Mouse (Mus musculus): ENCODE data around the gene Vmn1r61. TPM values are rescaled to one million over a fixed set of nuclear protein-coding genes. Genes with fewer than 3 reads are reported as not detected.

Vmn1r61 gene
- not detected in 2 replicates for polyA plus RNA-seq (2014; fragmentation: Nextera tagmentation; extraction: Ambion mirVana)

DNA sequence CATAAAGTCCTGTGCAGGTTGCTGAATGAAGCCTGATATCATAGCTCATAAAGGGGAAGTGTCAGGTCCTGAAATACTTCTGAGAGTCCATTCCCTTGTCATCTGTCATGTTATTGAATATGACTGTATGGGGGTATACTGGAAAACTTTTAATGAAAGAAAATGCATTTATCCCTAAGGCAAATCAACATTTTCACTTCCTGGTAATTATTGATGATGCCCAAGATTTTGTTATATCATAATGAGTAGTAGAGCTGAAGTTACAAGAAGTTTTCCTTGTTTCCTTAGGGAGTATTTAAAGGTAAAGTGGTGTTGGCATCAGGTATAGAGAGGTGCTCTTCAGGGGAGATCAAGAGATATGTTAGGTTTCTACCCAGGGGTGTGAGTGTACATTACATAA, at the start of gene Vmn1r61:
Gene Vmn1r61, minus strand, starts transcription at position 101 of the 400 bp plus-strand sequence.
- H3K9ac ChIP-seq (ENCODE audit: low read length) = no peak within 1 kb of the TSS
- H3K36me3 ChIP-seq (ENCODE audit: control insufficient read depth, insufficient read depth, low read length) = no peaks in the 10 kb centered on the region
- H3K27me3 ChIP-seq (ENCODE audit: control insufficient read depth, insufficient read depth, low read length) = no peaks in the 10 kb centered on the region
- no peak within 1 kb of the TSS for H3K27ac ChIP-seq (ENCODE audit: low read depth, low read length)
- DNase-seq (ENCODE audit: low spot score) (no peak), ATAC-seq (replicated peaks; ENCODE audit: low FRiP score) (no peak)
- no peak within 1 kb of the TSS for H3K4me3 ChIP-seq (ENCODE audit: low read depth, low read length)
- H3K9me3 ChIP-seq (ENCODE audit: control insufficient read depth, low read length) = no peaks in the 10 kb centered on the region; the same call in 1 of the 2 replicates
- H3K4me1 ChIP-seq (replicated peaks; ENCODE audit: control insufficient read depth, insufficient read depth, low read length) = no peaks in the 10 kb centered on the region
- no peak within 1 kb of the TSS for H3K4me2 ChIP-seq (ENCODE audit: low read depth, low read length, severe bottlenecking)

Other genes starting within 250 kb of the Vmn1r61 start
- gene Vmn1r58, start 199.9 kb downstream of the Vmn1r61 start, polyA plus RNA-seq (2014; fragmentation: Nextera tagmentation; extraction: Ambion mirVana) = not detected in 2 replicates
- gene Vmn1r59, start 156.5 kb downstream of the Vmn1r61 start, polyA plus RNA-seq (2014; fragmentation: Nextera tagmentation; extraction: Ambion mirVana) = not detected in 2 replicates
- not detected in 2 replicates for gene Vmn2r28, start 119.3 kb downstream of the Vmn1r61 start, polyA plus RNA-seq (2014; fragmentation: Nextera tagmentation; extraction: Ambion mirVana)
- not detected in 2 replicates for gene Vmn1r60, start 66.0 kb downstream of the Vmn1r61 start, polyA plus RNA-seq (2014; fragmentation: Nextera tagmentation; extraction: Ambion mirVana)
- not detected in 2 replicates for gene Vmn1r62, start 60.3 kb upstream of the Vmn1r61 start, polyA plus RNA-seq (2014; fragmentation: Nextera tagmentation; extraction: Ambion mirVana)
- gene Vmn1r63, start 192.2 kb upstream of the Vmn1r61 start, polyA plus RNA-seq (2014; fragmentation: Nextera tagmentation; extraction: Ambion mirVana) = not detected in 2 replicates